Mouse (Mus musculus): ENCODE results near the gene Pkn1. TPM values are rescaled to one million over a fixed set of nuclear protein-coding genes. Genes with fewer than 3 reads are reported as not detected.

The Pkn1 gene
- polyA plus RNA-seq (2016; fragmentation: Nextera tagmentation; extraction: Ambion mirVana), result 35.1 and 36.1 TPM in 2 replicates

GRCm38 (mm10) chr8:83698661-83699453 is at the start of gene Pkn1:
Pkn1 (minus strand) TSS chr8:83699179.
- H3K27ac ChIP-seq, result peak within 1 kb of the TSS; percentile 86
- H3K4me1 ChIP-seq, result peaks cover 30% of the 10 kb centered on the region
- no peaks in the 10 kb centered on the region for H3K27me3 ChIP-seq
- WGBS, result under 1% methylated on average over 79 of the region's 85 CpGs
- no peaks in the 10 kb centered on the region for H3K36me3 ChIP-seq
- ATAC-seq (ENCODE audit: insufficient number of reproducible peaks, insufficient read depth, low FRiP score, low TSS enrichment), result peak; percentile 78
- H3K4me3 ChIP-seq, result peak within 1 kb of the TSS; percentile 87
- H3K4me2 ChIP-seq (replicated peaks), result peak within 1 kb of the TSS; percentile 95
- peak within 1 kb of the TSS; percentile 92 for H3K9ac ChIP-seq
- H3K9me3 ChIP-seq, result no peaks in the 10 kb centered on the region

GRCm38 (mm10) chr8:83748708-83749107 is 49.7 kb upstream of the Pkn1 start:
- H3K27me3 ChIP-seq, result peaks cover 16% of the 10 kb centered on the region
- H3K4me2 ChIP-seq (replicated peaks), result no peak overlapping the region
- H3K36me3 ChIP-seq, result no peaks in the 10 kb centered on the region
- peak; percentile 52; the same call in 1 of the 2 replicates for ATAC-seq (ENCODE audit: insufficient number of reproducible peaks, insufficient read depth, low FRiP score, low TSS enrichment)
- H3K9me3 ChIP-seq, result no peaks in the 10 kb centered on the region
- no peak overlapping the region for H3K9ac ChIP-seq
- H3K4me3 ChIP-seq, result no peak overlapping the region
- no peak overlapping the region for H3K27ac ChIP-seq
- WGBS, result 61% methylated on average over 3 of the region's 3 CpGs
- H3K4me1 ChIP-seq, result peaks cover 12% of the 10 kb centered on the region; the same call in 1 of the 2 replicates

GRCm38 (mm10) chr8:83747661-83748346 is 48.8 kb upstream of the Pkn1 start:
- peak overlapping the region; percentile 14; the same call in 1 of the 2 replicates for H3K27ac ChIP-seq
- ATAC-seq (ENCODE audit: insufficient number of reproducible peaks, insufficient read depth, low FRiP score, low TSS enrichment), result peak; percentile 78
- 2% methylated on average over 28 of the region's 28 CpGs for WGBS

GRCm38 (mm10) chr8:83744070-83744469 is 45.1 kb upstream of the Pkn1 start:
- Histone ChIP-seq H3K4me3 (no peak overlapping the region), H3K9ac (no peak overlapping the region), H3K9me3 (no peaks in the 10 kb centered on the region), H3K27me3 (peaks cover 25% of the 10 kb centered on the region), H3K36me3 (no peaks in the 10 kb centered on the region), H3K4me1 (peaks cover 30% of the 10 kb centered on the region), H3K4me2 (replicated peaks) (no peak overlapping the region), H3K27ac (no peak overlapping the region)
- no peak for ATAC-seq (ENCODE audit: insufficient number of reproducible peaks, insufficient read depth, low FRiP score, low TSS enrichment)
- 75% methylated on average over 4 of the region's 4 CpGs for WGBS

More at GRCm38 (mm10) chr8:83747661-83748346, 48.8 kb upstream of the Pkn1 start:
- Histone ChIP-seq H3K4me3 (peak overlapping the region; percentile 33), H3K9me3 (no peaks in the 10 kb centered on the region), H3K36me3 (no peaks in the 10 kb centered on the region), H3K27me3 (peaks cover 18% of the 10 kb centered on the region), H3K4me2 (replicated peaks) (peak overlapping the region; percentile 67), H3K4me1 (peaks cover 12% of the 10 kb centered on the region; the same call in 1 of the 2 replicates), H3K9ac (peak overlapping the region; percentile 54)

GRCm38 (mm10) chr8:83742968-83743367 is 44.0 kb upstream of the Pkn1 start:
- Histone ChIP-seq H3K27me3 (peaks cover 15% of the 10 kb centered on the region), H3K36me3 (no peaks in the 10 kb centered on the region), H3K9ac (no peak overlapping the region), H3K4me2 (replicated peaks) (no peak overlapping the region), H3K27ac (no peak overlapping the region), H3K4me1 (peaks cover 34% of the 10 kb centered on the region), H3K9me3 (no peaks in the 10 kb centered on the region), H3K4me3 (no peak overlapping the region)
- WGBS, result 94% methylated on average over 6 of the region's 6 CpGs
- no peak for ATAC-seq (ENCODE audit: insufficient number of reproducible peaks, insufficient read depth, low FRiP score, low TSS enrichment)

- Histone ChIP-seq H3K4me2 (replicated peaks) (peak overlapping the region; percentile 77), H3K36me3 (no peaks in the 10 kb centered on the region), H3K27ac (0 out of 2 replicates have a peak overlapping the region, but pooled peaks have one; percentile 12), H3K9ac (no peak overlapping the region), H3K9me3 (no peaks in the 10 kb centered on the region), H3K27me3 (0 out of 2 replicates have a peak, but pooled peaks cover 9% of the 10 kb centered on the region), H3K4me3 (no peak overlapping the region), H3K4me1 (peaks cover 33% of the 10 kb centered on the region)
- 76% methylated on average over 19 of the region's 19 CpGs for WGBS
- no peak for ATAC-seq (ENCODE audit: insufficient number of reproducible peaks, insufficient read depth, low FRiP score, low TSS enrichment)
These were observed 43.1 kb upstream of the Pkn1 start for GRCm38 (mm10) chr8:83741849-83742655.

GRCm38 (mm10) chr8:83740976-83741741 is 42.2 kb upstream of the Pkn1 start, which contains the start of gene Adgre5:
Adgre5 (minus strand) TSS chr8:83741326.
- H3K9ac ChIP-seq, result peak within 1 kb of the TSS; percentile 61
- under 1% methylated on average over 49 of the region's 56 CpGs for WGBS
- H3K27ac ChIP-seq, result peak within 1 kb of the TSS; percentile 80; the same call in 1 of the 2 replicates
- no peaks in the 10 kb centered on the region for H3K9me3 ChIP-seq
- ATAC-seq (ENCODE audit: insufficient number of reproducible peaks, insufficient read depth, low FRiP score, low TSS enrichment), result peak; percentile 64; the same call in 1 of the 2 replicates
- peak within 1 kb of the TSS; percentile 77 for H3K4me2 ChIP-seq (replicated peaks)
- peaks cover 33% of the 10 kb centered on the region for H3K4me1 ChIP-seq
- 0 out of 2 replicates have a peak, but pooled peaks cover 9% of the 10 kb centered on the region for H3K27me3 ChIP-seq
- H3K4me3 ChIP-seq, result peak within 1 kb of the TSS; percentile 47
- no peaks in the 10 kb centered on the region for H3K36me3 ChIP-seq

GRCm38 (mm10) chr8:83740586-83740975 is 41.6 kb upstream of the Pkn1 start:
- Histone ChIP-seq H3K27ac (no peak overlapping the region), H3K4me1 (peaks cover 33% of the 10 kb centered on the region), H3K9me3 (no peaks in the 10 kb centered on the region), H3K27me3 (0 out of 2 replicates have a peak, but pooled peaks cover 9% of the 10 kb centered on the region), H3K36me3 (no peaks in the 10 kb centered on the region), H3K9ac (peak overlapping the region; percentile 61), H3K4me2 (replicated peaks) (peak overlapping the region; percentile 77), H3K4me3 (peak overlapping the region; percentile 47)
- no peak for ATAC-seq (ENCODE audit: insufficient number of reproducible peaks, insufficient read depth, low FRiP score, low TSS enrichment)
- 15% methylated on average over 3 of the region's 3 CpGs for WGBS

GRCm38 (mm10) chr8:83739711-83740468 is 40.9 kb upstream of the Pkn1 start:
- Histone ChIP-seq H3K9me3 (no peaks in the 10 kb centered on the region), H3K4me2 (replicated peaks) (peak overlapping the region; percentile 77), H3K36me3 (no peaks in the 10 kb centered on the region), H3K4me1 (peaks cover 33% of the 10 kb centered on the region), H3K9ac (no peak overlapping the region), H3K27ac (peak overlapping the region; percentile 80), H3K27me3 (0 out of 2 replicates have a peak, but pooled peaks cover 9% of the 10 kb centered on the region), H3K4me3 (peak overlapping the region; percentile 47; the same call in 1 of the 2 replicates)
- 36% methylated on average over 8 of the region's 8 CpGs for WGBS
- no peak for ATAC-seq (ENCODE audit: insufficient number of reproducible peaks, insufficient read depth, low FRiP score, low TSS enrichment)

All from embryonic facial prominence, embryonic 12.5 days (tissue).